Mouse (Mus musculus) mouse embryonic stem cell (cell line): Measurements from ENCODE around the gene Nup153.

Experiments
- in situ Hi-C, 2 experiments: fragments of 300-500 bp; cut with MboI; formaldehyde crosslinking; loops; 1 replicate in 1 of 2; 3 replicates in 1 of 2; pipeline ENCODE4 v1.14.3; 2019 to 2020; ENCODE audit warnings: low sequenced_read_pairs in 2 of 2, low pct_unique_long_range_greater_than_20kb in 1 of 2, mixed read lengths in 1 of 2; ENCODE audit not compliant: unreplicated experiment in 1 of 2

The Nup153 gene

DNA sequence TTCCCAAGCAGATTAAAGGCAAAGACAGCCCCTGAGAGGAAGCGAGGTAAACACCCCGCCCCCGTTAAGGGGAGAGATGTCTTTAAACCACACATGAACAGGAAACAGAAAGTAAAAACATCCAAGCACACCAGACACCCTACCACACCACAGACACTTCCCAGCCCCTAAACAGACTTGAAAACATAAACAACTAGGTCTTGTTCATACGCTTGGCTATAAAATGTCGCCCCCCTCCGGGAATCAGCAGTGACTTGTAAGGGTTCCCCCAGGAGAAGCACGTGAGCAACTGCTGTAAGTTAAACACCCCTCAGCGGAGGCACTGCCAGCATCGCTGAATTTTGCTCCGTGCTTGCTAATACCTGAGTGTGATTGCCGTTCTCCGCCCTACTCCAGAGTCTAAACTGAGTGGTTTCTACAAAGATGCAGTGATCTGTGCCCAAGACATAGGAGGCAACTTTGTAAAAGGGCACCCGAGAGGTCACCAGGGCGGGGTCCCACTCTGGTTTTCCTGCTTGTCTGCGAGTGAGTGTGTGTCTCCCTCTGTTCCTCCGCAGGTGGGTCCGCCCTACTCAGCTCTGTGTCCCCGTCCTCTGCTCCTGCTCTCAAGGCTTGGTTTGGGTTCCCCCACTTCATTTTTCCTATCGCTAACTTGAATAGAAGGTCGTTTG is 8.2 kb upstream of the Nup153 start:
- in situ Hi-C loops = no loop called here

DNA sequence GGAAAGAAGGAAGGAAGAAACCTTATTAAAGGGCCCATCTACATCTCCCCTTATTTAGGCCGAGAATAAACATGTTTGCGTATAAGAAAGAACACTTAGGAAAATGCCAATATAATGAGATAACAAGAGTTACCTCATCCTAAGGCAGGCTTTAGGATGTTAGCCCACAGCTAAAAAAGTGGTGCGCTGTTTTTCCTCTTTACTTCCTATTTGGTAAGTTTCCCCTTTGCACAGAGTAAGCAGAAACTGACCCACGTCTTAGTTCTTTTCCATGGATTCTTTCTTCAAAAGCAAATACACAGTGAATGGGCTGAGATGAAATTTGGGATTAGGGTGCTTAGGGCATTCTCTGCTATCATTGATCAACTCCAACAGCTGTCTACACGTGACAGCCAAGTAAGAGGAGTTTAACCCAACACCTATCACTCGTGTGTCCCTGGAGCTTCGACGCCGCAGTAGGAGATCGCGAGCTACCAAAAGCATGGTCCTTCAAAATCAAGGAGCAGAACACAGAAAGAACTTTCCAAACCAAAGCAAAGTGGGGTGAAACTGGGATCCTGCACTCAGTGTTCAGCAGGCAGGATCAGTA is 7.6 kb upstream of the Nup153 start:
- in situ Hi-C loops = no loop called here

DNA sequence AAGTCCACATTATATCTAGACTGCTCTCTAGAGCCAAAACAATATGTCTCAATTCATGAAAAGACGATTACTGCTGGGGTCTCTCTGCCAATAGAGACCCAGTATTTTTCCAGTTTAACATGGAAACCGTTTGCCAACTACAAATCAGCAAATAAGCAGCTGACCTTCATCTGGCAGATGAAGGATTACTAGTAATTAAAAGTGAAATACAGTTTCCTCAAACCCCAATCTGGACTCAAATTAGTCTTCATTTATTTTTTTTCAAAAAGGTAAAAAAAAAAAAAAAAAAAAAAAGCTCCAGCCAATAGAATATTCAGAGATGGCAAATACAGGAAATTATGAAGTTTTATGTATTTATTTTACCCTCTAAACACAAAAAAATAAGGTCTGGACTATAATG is 2.3 kb upstream of the Nup153 start:
- in situ Hi-C loops = no loop called here

DNA sequence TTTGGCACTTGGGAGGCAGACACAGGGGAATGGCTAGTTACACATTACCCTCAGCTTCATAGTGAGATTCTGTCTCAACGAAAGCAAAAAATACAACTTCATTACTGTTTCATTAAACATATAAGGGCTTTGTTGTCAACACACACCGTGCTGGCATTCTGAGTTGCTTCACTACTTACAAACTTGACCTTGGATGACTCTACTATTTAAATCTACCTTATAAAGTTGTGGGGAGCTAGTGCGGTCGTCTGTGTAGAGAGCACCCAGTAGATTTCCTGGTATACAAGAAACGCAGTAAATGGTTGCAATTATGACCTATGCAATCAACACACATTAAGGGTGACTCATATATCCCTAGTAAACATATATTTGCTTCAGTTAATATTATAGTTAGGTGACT is 671 bp upstream of the Nup153 start:
- in situ Hi-C loops = no loop called here

DNA sequence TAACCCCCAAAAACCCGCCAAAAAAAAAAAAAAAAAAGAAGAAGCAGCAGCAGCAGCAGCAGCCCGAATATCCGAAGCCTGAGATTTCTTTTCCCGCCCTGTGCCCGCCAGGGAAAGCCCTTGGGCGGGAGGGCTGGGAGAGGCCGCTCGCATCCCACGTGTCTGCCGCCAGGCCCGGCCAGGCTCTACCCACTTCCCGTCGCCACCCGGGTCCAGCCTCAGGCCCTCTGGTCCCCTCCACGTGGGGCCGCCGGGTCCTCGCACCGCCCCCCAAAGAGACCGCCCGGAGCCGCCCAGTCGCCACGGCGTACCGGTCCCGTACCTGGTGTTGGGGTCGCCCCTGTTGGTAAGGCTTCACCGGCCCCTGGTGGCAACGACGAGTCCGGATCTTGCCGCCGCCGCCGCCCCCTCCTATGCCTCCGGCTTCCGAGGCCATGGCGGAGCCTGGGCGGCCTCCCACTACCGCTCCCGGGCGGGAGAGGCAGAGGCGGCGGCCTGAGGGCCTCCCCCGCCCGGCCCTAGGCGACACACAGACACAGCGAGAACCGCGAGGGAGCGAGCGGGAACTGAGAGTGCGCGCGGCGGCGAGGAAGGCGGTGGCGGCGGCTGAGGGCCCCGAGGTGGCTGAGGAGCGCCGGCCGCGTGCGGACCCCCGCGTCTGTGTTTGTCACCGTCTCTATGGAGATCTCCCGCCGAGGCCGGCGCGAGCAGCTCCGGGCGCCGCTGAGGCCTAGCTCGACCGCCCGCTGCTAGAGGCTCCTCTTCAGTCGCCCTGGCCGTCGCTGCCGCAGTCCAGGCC is 503 bp downstream of the Nup153 start:
- in situ Hi-C loops = no loop called here

DNA sequence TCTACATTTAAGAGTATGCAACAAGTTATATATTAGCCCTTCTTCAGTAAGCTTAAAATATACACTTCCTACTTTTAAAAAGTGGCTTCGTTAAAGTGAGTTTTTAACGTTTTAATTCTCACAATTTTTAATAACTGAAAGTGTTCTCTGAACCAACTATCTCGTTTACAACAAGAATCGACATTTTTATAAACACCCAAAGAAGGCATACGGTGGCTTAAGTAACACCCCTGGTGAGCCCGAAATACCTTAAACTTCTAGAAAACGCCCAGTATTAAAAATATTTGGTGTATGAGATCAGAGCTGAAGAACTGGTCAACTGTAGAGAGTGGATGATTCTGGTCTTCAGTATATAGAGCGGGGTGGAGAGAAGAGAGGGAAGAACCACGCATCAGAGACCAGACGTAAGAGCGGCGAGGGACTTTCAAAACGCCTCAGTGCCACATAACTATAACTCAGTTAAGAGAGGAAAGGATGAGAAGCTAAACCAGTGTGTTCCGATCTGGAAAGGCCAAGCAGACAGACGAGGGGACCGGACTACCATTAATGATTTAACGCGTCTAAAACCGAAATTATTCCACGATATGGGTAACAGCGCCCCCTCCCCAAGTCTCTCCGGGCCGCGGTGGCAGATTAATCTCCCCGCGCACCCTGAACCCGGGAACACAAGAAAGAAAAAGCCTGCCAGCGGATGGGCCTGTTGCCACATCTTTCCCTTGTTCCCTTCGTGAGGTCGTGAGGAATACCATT is 1.3 kb downstream of the Nup153 start:
- in situ Hi-C loops = no loop called here

DNA sequence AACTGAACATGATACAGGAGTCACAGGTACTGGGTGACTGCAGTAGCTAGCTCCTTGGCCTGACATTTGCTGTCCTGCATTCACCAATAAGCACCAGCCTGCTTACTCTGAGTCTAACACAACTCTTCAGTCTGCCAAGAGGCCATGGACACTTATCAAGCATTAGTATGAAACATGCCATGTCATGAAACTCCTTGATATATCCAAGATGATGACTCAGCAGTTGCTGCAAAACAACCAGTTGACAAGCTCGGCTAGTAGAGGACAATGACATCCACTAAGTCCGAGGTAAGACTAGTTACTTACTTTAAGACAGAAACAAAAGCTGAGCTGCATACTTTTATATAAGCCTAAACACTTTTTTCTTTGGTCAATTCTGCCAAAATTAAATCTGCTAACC is 2.5 kb downstream of the Nup153 start:
- in situ Hi-C loops = no loop called here

DNA sequence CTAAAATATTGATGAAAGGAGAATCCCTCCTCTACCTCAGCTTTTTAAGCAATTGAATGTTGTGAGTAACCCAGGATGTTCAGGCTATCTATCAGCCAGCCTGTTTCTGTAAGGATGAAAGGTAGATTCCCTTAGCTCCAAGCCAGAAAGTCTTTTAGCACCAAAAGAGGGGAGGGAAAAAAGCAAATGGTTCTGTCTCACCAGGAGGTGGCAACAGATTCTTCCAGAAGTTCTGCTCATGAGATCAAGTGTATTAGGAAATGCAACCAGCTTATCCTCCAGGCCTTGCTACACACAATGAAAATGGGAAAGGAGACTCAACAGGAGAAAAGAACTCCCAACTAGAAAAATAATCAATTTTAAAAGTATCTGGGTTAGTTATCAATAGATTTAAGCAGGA is 3.4 kb downstream of the Nup153 start:
- in situ Hi-C loops = no loop called here

DNA sequence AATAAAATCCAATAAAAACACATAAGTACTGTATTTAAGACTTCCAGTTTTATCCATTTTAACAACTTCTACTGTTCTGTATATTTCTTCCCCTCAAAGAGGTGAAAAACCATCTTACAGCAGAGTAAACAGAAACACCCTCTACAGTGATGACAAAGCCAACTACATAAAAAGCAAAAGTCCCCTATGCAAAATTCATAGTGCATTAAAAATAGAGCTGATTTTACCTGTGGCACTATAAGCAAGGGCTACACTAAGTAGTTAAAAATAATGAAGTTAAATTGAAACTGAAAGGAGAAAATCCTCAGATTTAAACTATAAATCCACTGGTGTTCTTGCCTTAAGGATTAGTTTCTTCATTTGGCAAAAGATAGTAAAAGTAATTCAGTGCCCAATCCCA is 6.7 kb downstream of the Nup153 start:
- in situ Hi-C loops = no loop called here

DNA sequence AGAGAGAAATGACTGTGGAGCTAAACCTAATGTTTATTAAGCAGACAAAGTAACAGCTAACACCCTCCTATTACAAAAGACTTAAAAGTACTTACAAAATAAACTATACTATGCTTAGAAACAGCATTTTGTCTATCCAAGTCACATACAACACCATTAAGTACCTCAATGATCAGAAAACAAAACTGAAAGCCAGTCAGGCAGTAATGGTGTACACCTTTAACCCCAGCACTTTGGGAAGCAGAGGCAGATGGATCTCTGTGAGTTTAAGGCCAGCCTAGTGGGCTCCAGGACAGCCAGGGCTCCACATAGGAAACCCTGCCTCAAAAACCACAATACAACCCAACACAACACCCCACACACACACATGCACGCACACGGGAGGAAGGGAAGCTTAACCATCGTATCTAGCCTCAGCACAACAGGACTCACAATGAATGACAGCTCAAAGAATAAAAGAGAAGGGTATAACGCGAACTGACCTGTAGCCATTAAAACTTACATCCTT is 8.8 kb downstream of the Nup153 start:
- in situ Hi-C loops = no loop called here

DNA sequence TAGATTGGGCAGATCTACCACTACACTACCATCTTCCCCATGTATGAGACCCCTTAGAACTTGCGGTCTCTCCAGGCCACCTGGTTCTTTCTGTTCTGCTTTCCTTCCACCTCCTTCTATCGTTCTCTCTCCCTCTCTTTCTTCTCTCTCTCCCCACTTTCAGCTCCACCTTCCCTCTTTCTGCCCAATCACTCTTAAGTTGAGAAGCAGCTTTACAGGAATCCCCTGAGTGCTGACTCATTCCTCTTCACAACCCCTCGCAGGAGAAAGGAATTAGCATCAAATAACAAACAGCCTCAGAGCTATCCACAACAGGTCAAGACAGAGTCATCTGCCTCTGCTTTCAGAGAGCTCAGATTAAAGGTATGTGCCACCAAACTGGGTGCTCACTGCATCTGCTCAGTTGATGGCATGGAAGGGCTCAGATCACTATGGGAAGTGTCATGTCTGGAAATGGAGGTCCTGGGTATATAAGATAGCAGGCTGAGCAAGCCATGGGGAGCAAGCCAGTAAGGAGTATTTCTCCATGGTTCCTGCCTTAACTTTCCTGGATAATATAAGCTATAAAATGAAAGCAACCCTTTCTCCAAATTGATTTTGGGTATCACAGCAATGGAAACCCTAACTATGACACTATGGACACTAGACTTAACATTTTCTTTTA is 11.6 kb downstream of the Nup153 start:
- in situ Hi-C loops = no loop called here

DNA sequence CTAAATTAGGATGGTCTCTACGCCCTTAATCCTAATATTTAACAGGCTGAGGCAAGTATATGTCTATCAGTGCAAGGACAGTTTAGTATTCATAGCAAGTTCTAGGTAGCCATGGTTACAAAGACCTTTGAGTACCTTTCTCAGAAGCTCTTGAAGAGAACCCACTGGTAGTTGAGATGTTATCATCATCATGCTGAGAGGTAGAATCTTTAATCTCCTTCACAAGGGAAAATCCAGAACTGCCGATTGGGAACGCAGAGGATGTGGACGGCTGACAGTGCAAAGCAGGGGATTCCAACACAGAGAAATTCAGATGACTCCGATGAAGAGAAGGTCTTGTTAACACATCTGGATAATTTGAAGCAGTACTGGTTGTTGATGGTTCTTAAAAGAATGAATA is 14.3 kb downstream of the Nup153 start:
- in situ Hi-C loops = no loop called here

DNA sequence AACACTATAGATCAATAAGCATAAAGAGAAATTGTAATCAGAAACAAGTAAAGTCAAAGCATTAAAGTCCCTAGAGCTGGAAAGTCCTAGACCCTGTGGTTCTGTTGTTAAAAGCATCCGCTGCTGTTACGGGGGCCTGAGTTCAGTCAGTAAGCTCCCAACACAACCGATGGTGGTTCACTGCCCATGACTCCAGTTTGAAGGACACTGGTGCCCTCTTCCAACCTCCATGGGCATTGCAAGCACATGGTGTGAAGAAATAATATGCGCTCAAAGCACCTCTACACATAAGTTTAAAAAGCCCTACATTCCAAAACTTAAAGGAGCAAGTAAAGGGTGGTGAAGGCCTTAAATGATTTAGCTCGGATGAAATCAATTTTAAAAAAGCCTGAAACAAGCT is 24.6 kb downstream of the Nup153 start:
- in situ Hi-C loops = no loop called here

DNA sequence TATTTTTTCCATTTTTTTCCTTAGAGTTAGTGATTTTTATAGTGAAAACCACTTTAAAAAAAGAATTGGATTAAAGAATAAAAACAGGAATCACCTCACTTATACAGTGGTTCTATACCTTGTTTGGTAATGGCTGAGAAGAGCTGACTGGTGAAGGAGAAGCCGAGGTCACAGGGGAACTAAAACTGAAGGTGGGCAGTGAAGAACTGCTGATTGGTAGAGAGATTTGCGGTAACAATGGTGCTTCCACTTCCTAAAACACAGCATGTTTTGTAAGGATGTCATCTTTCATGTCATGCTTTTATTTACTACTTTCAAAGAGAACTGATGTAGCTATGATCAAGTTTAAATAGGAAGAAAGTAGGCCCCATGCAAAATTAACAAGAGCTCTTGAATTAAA is 26.3 kb downstream of the Nup153 start:
- in situ Hi-C loops = no loop called here

DNA sequence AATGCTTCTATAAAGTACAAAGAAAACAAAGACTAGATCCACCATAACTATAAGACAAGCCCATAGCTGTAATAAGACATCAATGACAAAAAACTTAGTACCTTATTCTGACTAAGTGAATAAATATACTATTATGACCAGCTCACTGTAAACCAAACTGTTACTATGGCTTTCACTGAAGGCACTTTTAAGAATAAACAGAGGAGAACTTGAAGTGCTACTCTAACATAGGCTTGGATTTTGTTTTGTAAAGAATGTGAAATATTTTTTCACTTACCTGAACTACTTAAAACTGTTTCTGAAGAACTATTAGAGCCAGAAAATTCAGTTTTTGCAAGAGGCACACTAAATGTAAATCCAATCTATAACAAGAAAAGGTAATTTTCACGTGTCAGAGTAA is 28.4 kb downstream of the Nup153 start:
- in situ Hi-C loops = loop anchor here in 1 of 2 experiments (25.0 kb wide), 1 partner anchor 388 kb away; no protein-coding TSS in a partner anchor

DNA sequence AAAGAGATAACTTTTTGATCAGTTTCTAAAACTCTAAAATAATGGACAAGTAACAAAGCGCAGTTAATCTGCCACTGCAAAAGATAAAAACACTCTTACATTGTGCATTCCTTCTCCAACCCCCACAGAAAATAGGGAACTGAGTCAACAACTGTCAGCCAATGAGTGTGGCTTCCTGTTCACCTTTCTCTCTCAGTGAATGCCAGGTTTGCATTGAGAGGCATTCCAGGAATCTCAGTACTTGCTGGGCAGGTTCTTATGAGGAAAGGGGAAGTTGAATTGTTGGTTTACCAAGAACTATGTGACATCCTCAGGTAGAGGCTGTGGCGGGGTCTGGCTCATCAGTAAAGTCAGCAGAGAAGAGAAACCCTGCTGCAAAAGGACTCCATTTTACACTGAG is 31.0 kb downstream of the Nup153 start:
- in situ Hi-C loops = loop anchor here in 1 of 2 experiments (25.0 kb wide), 1 partner anchor 391 kb away; no protein-coding TSS in a partner anchor

DNA sequence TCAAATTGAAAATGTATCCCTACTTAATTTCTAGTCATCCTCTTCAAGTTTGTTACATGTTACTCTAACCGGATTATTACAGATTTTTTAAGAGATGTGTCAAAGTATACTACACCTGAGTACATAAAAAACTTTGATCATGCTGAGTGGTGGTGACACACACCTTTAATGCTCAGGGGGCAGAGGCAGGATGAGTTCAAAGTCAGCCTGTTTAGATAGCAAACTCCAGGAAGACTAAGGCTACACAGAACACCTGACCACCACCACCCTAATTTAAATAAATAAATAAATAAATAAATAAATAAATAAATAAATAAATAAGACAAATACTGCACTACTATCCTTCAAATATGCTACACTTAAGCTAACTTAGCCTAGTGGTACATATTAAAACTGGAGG is 31.8 kb downstream of the Nup153 start:
- in situ Hi-C loops = loop anchor here in 1 of 2 experiments (25.0 kb wide), 1 partner anchor 391 kb away; no protein-coding TSS in a partner anchor

DNA sequence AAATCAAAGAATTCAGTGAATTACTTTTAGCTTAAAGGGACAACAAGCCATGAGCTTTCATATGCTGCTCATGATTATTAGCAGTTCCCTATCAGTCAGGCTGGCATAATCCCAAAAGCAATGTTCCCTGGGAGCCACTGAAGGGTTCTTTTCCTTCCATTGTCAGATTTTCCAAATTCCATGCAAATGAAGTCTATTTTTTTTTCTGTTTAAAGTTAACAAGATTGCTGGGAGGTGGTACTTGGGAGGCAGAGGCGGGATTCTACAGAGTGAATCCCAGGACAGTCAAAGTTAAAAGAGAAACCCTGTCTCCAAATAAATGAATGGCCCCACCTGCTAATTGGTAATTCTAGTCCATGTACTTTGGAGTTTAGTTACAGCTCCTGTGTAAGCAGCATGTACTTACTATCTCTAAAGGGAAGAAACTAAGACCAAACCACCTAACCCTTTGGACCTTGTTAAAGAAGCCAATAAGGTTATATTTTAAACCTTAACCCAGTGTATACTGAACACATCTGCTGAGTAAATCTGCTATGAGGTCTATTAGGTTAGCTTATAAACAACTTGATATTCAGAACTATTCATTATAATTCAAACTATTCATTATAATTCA is 32.3 kb downstream of the Nup153 start:
- in situ Hi-C loops = loop anchor here in 1 of 2 experiments (25.0 kb wide), 1 partner anchor 392 kb away; no protein-coding TSS in a partner anchor
